Mouse (Mus musculus): ENCODE measurements at regions not wholly inside any gene's neighbourhood (a gene's known extent, or its start where the extent isn't known, plus 50 kb on each side); places are given as distances from the start of the nearest gene placed in this dataset.

DNA sequence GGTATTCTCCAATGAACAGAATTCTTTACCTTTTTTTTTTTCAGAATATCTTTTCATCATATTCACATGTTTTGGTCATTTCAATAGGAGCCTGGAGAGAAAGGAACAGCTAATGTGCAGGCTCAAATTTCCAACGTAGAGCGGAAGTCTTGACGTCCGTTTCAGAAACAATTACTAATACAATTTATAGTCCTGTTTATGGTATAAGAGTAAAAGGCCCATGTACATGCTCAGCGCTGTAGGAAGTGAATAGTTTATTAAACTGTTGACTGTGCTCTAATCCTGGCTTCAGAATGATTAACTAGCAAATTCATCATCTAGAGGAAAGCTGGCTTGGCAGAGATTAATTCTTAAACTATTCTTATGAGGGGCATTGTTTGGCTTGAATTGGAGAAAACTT, 142.1 kb downstream of the Pik3r1 start:
- no peak for DNase-seq (ENCODE audit: low spot score)

- DNase-seq (ENCODE audit: low spot score), result no peak
Observed at GRCm38 (mm10) chr13:101624179-101624581, 143.8 kb downstream of the Pik3r1 start.

DNA sequence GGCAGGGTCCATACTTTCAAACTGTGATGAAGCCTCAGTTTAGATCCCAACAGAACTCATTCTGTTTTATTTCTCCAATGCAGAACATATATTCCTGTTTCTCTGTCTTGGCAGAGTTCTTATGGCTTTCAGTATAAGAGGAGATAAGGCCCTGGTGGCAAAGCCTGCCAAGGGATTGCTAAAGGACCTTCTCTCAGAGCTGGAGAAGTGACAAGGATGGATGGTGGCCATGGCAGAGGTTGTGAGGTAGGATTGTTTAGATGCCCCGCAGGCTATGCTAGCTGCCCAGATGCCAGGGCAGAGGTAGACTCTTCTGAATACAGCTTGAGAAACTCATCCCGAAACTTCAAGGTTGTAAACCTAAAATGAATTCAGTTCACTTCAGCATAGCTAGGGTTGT, 145.4 kb downstream of the Pik3r1 start:
- DNase-seq (ENCODE audit: low spot score), result no peak

DNA sequence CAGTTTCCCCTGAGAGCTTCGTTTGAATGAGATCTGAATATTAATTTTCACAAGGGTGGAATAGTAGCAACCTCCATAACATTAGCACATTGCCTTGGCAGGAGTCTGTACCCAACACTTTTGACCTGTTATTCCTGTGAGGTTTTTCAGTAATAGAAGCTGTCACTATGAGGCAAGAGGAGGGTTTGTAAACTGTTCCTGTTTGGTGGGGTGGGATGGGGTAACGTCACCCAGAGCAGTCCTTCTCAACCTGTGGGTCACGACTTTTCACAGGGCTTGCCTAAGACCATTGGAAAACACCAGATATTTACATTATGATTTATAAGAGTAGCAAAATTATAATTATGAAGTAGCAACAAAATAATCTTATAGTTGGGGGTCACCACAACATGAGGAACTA, 147.4 kb downstream of the Pik3r1 start:
- DNase-seq (ENCODE audit: low spot score), result no peak

DNA sequence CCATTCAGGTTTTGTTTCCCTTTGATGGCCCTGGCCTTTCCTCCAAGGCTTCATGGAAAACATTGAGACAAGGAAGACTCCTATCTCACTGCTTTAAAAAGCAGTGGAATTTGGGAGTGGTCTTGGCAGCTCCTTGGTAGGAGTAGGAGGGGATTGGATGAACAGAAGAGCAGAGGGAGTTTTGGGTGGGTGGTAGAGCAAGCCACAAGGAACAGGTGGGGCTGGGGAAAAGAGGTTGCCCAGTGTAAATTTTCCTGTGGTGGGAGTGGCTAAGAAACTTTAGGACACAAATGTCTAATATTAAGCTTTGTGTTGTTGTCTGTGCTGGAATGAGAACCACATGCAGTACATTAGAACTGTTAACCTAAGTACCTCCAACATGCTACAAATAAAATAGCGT, 148.9 kb downstream of the Pik3r1 start:
- DNase-seq (ENCODE audit: low spot score), result no peak

DNA sequence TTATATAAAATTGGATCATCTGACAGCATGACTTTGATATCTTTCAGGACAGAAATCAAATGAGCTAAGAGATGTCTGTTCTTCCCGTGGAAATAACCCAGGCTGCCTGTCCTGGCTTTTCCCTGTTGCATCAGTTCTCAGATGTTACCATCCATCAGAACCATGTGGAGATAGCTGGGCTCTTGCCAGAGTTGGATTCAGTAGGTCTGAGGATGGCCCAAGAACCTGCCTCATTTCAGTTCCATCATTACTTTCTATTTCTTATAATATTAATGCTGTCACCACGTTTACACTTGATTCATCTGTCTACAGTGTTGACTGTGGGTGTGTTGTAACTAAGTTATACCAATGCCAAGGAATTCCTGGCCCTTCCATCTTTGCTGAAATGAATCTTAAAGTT, 155.2 kb downstream of the Pik3r1 start:
- DNase-seq (ENCODE audit: low spot score), result no peak

- no peak for DNase-seq (ENCODE audit: low spot score)
Observed at GRCm38 (mm10) chr13:101611725-101612124, 156.3 kb downstream of the Pik3r1 start.

- DNase-seq (ENCODE audit: low spot score), result no peak
Observed at GRCm38 (mm10) chr13:101606184-101606730, 161.8 kb downstream of the Pik3r1 start.

GRCm38 (mm10) chr13:101605685-101606084, 162.3 kb downstream of the Pik3r1 start:
- DNase-seq (ENCODE audit: low spot score), result no peak

- DNase-seq (ENCODE audit: low spot score), result no peak
Observed at GRCm38 (mm10) chr13:101605051-101605450, 163.0 kb downstream of the Pik3r1 start.

DNA sequence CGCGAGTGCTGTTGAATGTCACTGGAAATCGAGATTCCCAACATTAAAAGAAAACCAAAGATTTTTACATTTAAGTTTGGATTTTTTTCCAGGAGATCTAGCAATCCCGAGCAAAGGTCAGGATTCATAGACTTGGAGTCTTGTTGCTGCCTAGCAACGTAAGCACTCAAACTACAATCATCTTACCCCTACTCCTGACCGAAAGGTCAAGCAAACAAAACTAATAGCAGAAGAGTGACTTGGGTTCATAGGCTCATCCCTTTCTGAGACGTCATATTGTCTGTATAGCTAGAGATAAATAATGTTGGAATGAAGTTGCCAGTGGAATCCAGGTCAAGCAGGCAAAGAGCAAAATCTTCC, 169.9 kb downstream of the Pik3r1 start:
- DNase-seq (ENCODE audit: low spot score), result no peak

DNA sequence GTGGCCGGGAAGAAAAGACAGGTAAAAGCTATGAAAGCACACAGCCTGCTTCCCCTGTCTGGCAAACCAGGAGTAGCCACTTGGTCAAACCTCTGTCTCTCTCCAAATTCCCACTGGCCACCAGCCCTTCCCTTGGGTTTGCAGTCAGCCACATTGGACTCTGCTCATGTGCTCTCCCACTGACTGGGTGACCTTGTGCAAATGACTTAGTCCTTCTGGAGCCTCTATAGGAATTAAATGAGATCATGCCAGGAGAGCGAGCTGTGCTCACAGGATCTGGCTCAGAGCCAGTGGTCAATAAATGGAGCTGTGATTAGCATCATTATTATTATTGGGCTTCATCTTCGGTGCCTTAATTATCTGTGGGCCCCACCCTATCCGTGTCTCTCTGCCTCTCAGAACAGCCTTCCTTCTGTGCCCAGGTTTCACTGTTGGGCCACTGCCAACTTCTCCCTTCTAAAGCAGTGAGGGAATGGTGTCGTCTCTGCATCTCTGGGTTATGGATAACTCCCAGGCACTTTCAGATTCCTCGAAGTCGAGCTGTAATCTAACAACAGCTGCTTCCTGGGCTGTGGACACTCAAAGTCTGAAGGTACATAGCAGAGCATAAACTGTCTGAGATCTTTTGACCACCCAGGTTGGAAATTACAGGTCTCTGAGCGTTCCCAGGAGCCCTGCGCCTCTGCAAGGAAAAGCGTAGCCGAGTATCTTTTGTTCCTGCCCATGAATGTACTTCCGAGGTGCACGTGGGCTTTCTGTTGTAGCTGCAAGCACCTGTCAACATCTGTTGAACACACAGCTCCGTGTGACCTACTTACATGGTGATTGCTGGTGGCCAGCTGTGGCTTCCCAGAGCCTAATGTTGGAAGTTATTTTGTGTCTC, 170.5 kb downstream of the Pik3r1 start:
- peak; percentile 29 for DNase-seq (ENCODE audit: low spot score)

DNA sequence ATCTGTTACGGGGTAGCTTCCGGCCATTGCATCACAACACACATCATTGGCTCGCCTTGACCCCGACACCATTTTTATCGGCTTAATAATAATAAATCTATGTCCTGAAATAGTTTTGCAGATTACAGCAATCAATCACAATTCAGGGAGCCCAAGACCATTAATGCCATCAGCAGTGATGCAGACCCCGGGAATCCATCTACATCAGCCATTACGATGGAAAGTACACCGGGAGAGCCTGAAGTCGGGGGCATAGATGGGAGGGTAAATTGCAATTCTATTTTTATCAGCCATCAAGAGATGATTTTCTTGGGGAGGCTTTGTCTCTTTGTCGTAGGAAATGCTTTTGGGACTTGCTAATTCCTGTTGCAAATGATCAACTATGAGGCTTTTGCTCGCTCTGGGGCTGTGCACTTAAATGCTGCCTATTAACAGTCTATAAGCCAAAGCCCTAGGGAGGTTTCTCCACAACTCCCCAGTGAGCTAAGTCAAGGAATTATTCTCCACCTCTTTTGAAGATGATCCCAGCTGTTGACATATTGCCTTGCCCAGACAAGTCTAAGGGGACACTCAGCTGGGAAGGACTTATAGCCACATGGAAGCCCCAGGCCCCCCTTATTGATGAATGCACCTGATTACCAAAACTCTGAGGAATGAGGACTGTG, 173.4 kb downstream of the Pik3r1 start:
- DNase-seq (ENCODE audit: low spot score), result no peak

DNA sequence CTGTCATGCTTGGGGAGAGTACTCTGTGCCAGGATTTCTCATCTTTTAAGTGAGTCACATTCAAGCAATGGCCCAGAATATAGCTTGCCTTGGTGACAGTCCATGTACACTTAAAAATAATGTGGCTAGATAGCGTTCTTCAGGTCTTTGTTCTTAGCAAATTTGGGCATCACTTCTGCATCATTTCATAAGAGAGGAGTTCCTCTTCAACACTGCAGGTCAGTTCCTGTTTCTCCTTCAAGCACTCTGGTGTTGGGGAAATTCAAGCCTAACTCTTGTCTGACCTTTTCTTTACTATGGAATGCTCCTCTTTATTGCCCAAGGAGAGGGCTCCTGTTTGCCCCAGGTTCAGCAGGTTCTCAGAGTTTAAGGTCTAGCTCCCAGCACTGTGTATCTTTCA, 175.7 kb downstream of the Pik3r1 start:
- no peak for DNase-seq (ENCODE audit: low spot score)

DNA sequence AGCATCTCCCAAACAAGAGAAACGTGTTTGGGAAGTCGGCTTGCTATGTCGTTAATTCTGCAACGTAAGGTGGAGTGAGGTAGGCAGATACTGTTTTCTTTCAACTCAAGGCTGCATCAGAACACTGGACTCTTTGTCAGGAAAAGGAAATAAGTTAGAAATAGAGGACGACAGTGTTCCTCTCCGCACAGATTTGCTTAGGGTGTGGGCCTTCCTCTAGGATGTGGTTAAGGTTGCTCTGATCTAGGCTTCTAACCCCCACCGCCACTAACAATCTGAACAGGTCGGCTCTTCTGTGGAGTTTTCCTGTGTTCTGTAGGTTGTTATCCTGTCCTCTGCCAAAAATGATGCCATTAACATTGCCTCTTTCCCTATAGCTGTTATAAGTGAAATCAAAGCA, 179.1 kb downstream of the Pik3r1 start:
- no peak for DNase-seq (ENCODE audit: low spot score)

GRCm38 (mm10) chr13:101586787-101587186, 181.2 kb downstream of the Pik3r1 start:
- DNase-seq (ENCODE audit: low spot score), result no peak

- no peak for DNase-seq (ENCODE audit: low spot score)
Observed at GRCm38 (mm10) chr13:101576481-101576880, 191.5 kb downstream of the Pik3r1 start.

GRCm38 (mm10) chr13:101572809-101573590, 195.0 kb downstream of the Pik3r1 start:
- DNase-seq (ENCODE audit: low spot score), result no peak

DNA sequence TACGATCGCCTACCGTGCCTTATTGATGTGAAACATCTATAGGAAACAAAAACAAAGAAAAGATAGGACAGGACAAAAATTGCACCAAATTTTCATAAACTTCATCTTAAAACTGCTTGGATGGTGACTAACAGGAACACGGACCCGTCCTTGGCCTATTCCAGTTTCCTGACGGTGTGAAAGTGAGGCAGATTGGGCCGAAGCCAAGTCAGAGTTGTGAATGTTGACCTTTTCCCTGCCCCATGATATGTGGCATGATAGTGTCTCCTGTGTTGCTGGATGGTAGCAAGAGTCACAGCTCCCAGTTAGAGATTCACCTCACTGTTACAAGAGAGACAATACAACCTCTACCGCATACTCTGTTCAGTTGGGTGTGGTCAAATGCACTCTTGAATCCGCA, 195.8 kb downstream of the Pik3r1 start:
- no peak for DNase-seq (ENCODE audit: low spot score)

- DNase-seq (ENCODE audit: low spot score), result peak; percentile 48
Observed at GRCm38 (mm10) chr13:101570034-101570433, 198.0 kb downstream of the Pik3r1 start.

DNA sequence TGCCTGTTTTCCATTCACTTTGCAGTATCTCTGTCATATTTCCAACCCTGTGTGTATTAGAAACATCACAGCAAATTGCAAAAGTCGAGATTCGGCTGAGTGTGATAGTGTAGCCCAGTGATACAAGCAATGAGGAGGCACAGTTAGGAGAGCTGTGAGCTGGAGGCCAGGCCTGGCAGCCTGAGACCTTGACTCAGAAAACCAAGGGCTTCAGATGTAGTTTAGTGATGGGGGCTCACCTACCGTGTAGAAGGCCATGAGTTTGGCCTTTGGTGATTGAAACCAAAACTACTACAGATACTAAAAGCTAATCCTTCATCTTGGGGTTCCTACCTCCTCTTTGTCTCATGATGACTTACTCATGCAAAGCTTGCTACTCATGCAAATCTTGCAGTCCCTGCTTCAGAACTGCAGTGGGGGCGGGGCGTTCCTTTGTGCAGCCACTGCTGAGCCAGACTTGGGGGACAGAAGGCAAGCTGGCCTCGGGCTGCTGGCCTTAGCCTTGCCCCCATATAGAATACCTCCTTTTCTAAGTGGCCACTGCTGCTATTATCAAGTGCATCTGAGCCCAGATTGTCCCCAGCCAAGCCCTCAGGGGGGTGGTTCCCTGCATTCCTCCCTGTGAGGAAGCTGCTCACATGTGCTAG, 198.9 kb downstream of the Pik3r1 start:
- DNase-seq (ENCODE audit: low spot score), result peak; percentile 47

DNA sequence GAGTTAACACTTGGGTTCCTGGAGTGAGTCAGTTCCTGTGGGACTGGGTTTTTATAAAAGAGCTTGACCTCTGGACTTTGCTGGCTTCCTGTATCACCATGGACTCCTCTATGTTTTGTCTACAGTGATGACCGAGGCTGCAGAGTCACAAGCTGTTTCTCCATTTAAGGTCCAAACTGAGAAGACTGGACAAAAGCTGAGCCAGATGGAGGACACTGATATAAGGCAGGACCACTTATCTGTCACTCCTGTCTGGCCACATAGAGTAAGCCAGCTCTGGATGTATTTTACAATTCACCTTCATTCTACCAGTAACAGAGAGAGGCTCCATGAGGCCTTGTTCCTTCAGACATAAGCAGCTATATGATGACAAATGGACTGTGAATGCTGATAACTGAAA, 202.7 kb downstream of the Pik3r1 start:
- no peak for DNase-seq (ENCODE audit: low spot score)
